Mouse (Mus musculus): ENCODE results near the gene Fuz. TPM values are rescaled to one million over a fixed set of nuclear protein-coding genes. Genes with fewer than 3 reads are reported as not detected.

Gene Fuz
- 1 to 10 TPM; 4.6 to 6.1 TPM for total RNA-seq (2023)

GRCm38 (mm10) chr7:44895593-44896434 is at the start of gene Fuz:
Gene Fuz (plus strand): TSS chr7:44896079.

GRCm38 (mm10) chr7:44848561-44849415 is 47.1 kb upstream of the Fuz start, which contains the start of the genes Akt1s1 and Tbc1d17:
Gene Akt1s1 (plus strand): TSS chr7:44848991.
Gene Tbc1d17 (minus strand): TSS chr7:44849079.

GRCm38 (mm10) chr7:44857042-44857552 is 38.8 kb upstream of the Fuz start, which contains the start of gene Pnkp:
Gene Pnkp (plus strand): TSS chr7:44857139.

GRCm38 (mm10) chr7:44869697-44870528 is 26.0 kb upstream of the Fuz start, which contains the start of gene Ptov1:
Gene Ptov1 (minus strand): TSS chr7:44869788.

GRCm38 (mm10) chr7:44892276-44892921 is 3.5 kb upstream of the Fuz start, which contains the start of gene Med25:
Gene Med25 (minus strand): TSS chr7:44892712.

GRCm38 (mm10) chr7:44929204-44930151 is 33.6 kb downstream of the Fuz start, which contains the start of gene Ap2a1:
Gene Ap2a1 (minus strand): TSS chr7:44929496.

GRCm38 (mm10) chr7:44942904-44943303 is 47.0 kb downstream of the Fuz start, which contains the start of gene Tsks:
Gene Tsks (plus strand): TSS chr7:44943204.

Other genes with a start within 250 kb of the Fuz start
- not detected for gene Myh14, start 225.2 kb upstream of the Fuz start, total RNA-seq (2023)
- gene Izumo2, start 187.3 kb upstream of the Fuz start, total RNA-seq (2023), result not detected
- gene Vrk3, start 147.7 kb upstream of the Fuz start, total RNA-seq (2023), result 10 to 100 TPM; 49.1 to 59.2 TPM
- gene Zfp473, start 145.0 kb upstream of the Fuz start, total RNA-seq (2023), result 1 to 10 TPM; 1.0 to 1.7 TPM
- gene Nup62, start 80.0 kb upstream of the Fuz start, total RNA-seq (2023), result 10 to 100 TPM; 50.3 to 52.5 TPM
- gene Il4i1, start 79.7 kb upstream of the Fuz start, total RNA-seq (2023), result 1 to 10 TPM in 1 of 2 experiments, under 1 TPM in 1; 0.64 to 1.8 TPM
- gene Atf5, start 79.4 kb upstream of the Fuz start, total RNA-seq (2023), result 1 to 10 TPM; 4.9 to 6.0 TPM
- gene Akt1s1, start 47.1 kb upstream of the Fuz start, total RNA-seq (2023), result 10 to 100 TPM; 14.1 to 15.2 TPM
- 10 to 100 TPM; 32.1 to 45.3 TPM for gene Tbc1d17, start 47.0 kb upstream of the Fuz start, total RNA-seq (2023)
- 100 to 1,000 TPM; 390 to 443 TPM for gene Pnkp, start 38.9 kb upstream of the Fuz start, total RNA-seq (2023)
- 10 to 100 TPM; 32.3 to 33.9 TPM for gene Ptov1, start 26.3 kb upstream of the Fuz start, total RNA-seq (2023)
- gene Med25, start 3.4 kb upstream of the Fuz start, total RNA-seq (2023), result 10 to 100 TPM; 36.9 to 38.1 TPM
- gene Ap2a1, start 33.4 kb downstream of the Fuz start, total RNA-seq (2023), result 10 to 100 TPM; 61.7 to 69.2 TPM
- not detected for gene Tsks, start 47.1 kb downstream of the Fuz start, total RNA-seq (2023)
- gene Cpt1c, start 78.8 kb downstream of the Fuz start, total RNA-seq (2023), result under 1 TPM; 0.33 to 0.53 TPM
- gene Prmt1, start 90.5 kb downstream of the Fuz start, total RNA-seq (2023), result 10 to 100 TPM; 79.2 to 80.4 TPM
- gene Irf3, start 101.6 kb downstream of the Fuz start, total RNA-seq (2023), result 10 to 100 TPM; 55.8 to 60.1 TPM
- gene Bcl2l12, start 102.6 kb downstream of the Fuz start, total RNA-seq (2023), result 10 to 100 TPM in 1 of 2 experiments, 1 to 10 TPM in 1; 9.3 to 14.3 TPM
- 10 to 100 TPM; 57.7 to 58.5 TPM for gene Scaf1, start 120.3 kb downstream of the Fuz start, total RNA-seq (2023)
- 10 to 100 TPM; 13.6 to 16.8 TPM for gene Rras, start 121.9 kb downstream of the Fuz start, total RNA-seq (2023)
- gene Prr12, start 156.8 kb downstream of the Fuz start, total RNA-seq (2023), result 10 to 100 TPM; 22.7 to 23.8 TPM
- gene Nosip, start 166.3 kb downstream of the Fuz start, total RNA-seq (2023), result 10 to 100 TPM; 31.4 to 34.3 TPM
- gene Prrg2, start 166.6 kb downstream of the Fuz start, total RNA-seq (2023), result 10 to 100 TPM; 14.5 to 15.6 TPM
- 1 to 10 TPM in 1 of 2 experiments, under 1 TPM in 1; 0.79 to 2.8 TPM for gene Rcn3, start 196.1 kb downstream of the Fuz start, total RNA-seq (2023)
- gene Fcgrt, start 207.8 kb downstream of the Fuz start, total RNA-seq (2023), result 10 to 100 TPM; 15.6 to 23.0 TPM
- gene Rps11, start 228.4 kb downstream of the Fuz start, total RNA-seq (2023), result 1,000 to 10,000 TPM in 1 of 2 experiments, 100 to 1,000 TPM in 1; 885 to 1,040 TPM
- 1,000 to 10,000 TPM; 1,010 to 1,095 TPM for gene Rpl13a, start 232.7 kb downstream of the Fuz start, total RNA-seq (2023)
- gene Gm45713, start 240.2 kb downstream of the Fuz start, total RNA-seq (2023), result not detected
- 10 to 100 TPM; 23.6 to 24.1 TPM for gene Flt3l, start 240.4 kb downstream of the Fuz start, total RNA-seq (2023)

All from neutrophil, adult 59 days (primary cell).